Mouse (Mus musculus) bone marrow, adult 2 months (tissue): Measurements from ENCODE around the gene Tax1bp3. TPM values are rescaled to one million over a fixed set of nuclear protein-coding genes. Genes with fewer than 3 reads are reported as not detected.
A peak's percentile ranks its signal among the peaks of the same experiment; 100 is the strongest.

Source experiments
- H3K27ac ChIP-seq: fragments of 200-500 bp; 2 replicates; pipeline ENCODE4 v1.5.1; 2012; ENCODE audit warnings: low read depth, mild to moderate bottlenecking, control low read depth, inconsistent platforms, low read length; ENCODE audit not compliant: control insufficient read depth, poor library complexity, insufficient read depth
- H3K4me1 ChIP-seq: fragments of 200-500 bp; 2 replicates; pipeline ENCODE4 v1.6.1; 2011; ENCODE audit warnings: low read length; ENCODE audit not compliant: control insufficient read depth, insufficient read depth
- H3K4me3 ChIP-seq: fragments of 200-500 bp; replicated peaks from 2 replicates; pipeline ENCODE3; 2011; ENCODE audit warnings: mild to moderate bottlenecking, low read depth, low read length, control low read depth; ENCODE audit not compliant: control insufficient read depth
- CTCF ChIP-seq: fragments of 200-500 bp; IDR thresholded peaks from 2 replicates; pipeline ENCODE4 v1.5.1; 2011; ENCODE audit warnings: low read length, control low read depth; ENCODE audit not compliant: control insufficient read depth, insufficient read depth
- POLR2A ChIP-seq: fragments of 200-500 bp; IDR thresholded peaks from 2 replicates; pipeline ENCODE4 v1.6.1; 2011; ENCODE audit warnings: low read depth, mild to moderate bottlenecking, control low read depth, low read length, borderline replicate concordance; ENCODE audit not compliant: control insufficient read depth
- WGBS: fragments of 180-500 bp; shearing (Covaris S2); methylation state at CpG from one replicate; pipeline ENCODE4 v1.1.7; 2018; 5-methylcytosine and 5-hydroxymethylcytosine counted together
- polyA plus RNA-seq: library from polyadenylated mRNA; stranded (reverse); fragments of >200 nt; gene quantifications from 2 replicates; pipeline ENCODE4 v1.2.4, GENCODE M21; 2011; ENCODE audit warnings: low replicate concordance; ENCODE audit not compliant: missing spikeins, insufficient read depth, insufficient read length

The Tax1bp3 gene
- polyA plus RNA-seq, 1 experiment, result 9.9 TPM

- TF ChIP-seq POLR2A (no peak), CTCF (no peak)
- no peak overlapping the region for H3K27ac ChIP-seq
- H3K4me3 ChIP-seq, result no peak overlapping the region
- H3K4me1 ChIP-seq, result no peaks in the 10 kb centered on the region
- WGBS, result 69% methylated on average over 2 of the region's 2 CpGs
These were observed 24.1 kb downstream of the Tax1bp3 start for GRCm38 (mm10) chr11:73201021-73201420.

DNA sequence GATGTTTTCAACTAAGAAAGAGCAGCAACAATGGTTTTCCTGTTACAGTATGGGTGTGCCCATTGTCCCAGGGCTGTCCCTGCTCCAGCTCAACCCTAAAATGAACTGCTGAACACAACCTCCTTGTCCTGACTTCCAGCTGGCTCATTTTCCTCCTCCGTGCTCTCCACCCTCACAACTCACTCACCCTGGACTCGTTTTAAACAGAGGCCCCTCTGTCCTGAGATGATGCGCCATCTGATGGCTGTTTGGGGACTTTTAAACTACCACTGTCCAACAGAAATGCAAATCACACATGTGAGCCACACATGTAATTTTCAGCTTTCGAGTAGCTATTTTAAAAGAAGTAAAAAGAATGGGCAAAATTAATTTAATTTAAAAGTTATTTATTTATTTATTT is 24.7 kb downstream of the Tax1bp3 start:
- Histone ChIP-seq H3K4me3 (no peak overlapping the region), H3K27ac (no peak overlapping the region), H3K4me1 (no peaks in the 10 kb centered on the region)
- WGBS, result 52% methylated on average over 4 of the region's 4 CpGs
- TF ChIP-seq CTCF, result no peak; the same call in 1 of the 2 replicates
- TF ChIP-seq POLR2A, result no peak

DNA sequence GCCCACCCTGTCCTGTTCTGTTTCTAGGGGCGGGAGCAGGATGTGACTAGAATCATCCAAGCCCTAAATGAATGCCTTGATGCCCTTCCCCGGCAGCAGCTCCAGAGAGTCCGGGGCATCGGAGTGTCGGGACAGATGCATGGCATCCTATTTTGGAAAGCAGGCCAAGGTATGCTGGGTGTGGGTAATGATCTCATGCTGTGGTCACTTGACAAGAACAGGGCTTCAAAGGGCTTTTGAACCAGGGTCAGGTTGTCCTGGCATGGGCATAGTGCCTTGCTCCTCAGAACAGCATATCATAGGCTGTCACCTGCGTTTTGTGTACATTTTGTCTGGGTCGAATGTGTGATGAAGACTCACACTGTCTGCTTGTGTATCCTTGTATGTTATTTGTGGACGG is 27.0 kb downstream of the Tax1bp3 start:
- Histone ChIP-seq H3K27ac (no peak overlapping the region), H3K4me1 (no peaks in the 10 kb centered on the region), H3K4me3 (no peak overlapping the region)
- TF ChIP-seq CTCF (no peak), POLR2A (no peak)
- WGBS, result 86% methylated on average over 8 of the region's 8 CpGs

- Histone ChIP-seq H3K4me3 (no peak overlapping the region), H3K27ac (no peak overlapping the region), H3K4me1 (no peaks in the 10 kb centered on the region)
- TF ChIP-seq POLR2A (no peak), CTCF (no peak)
- WGBS, result 76% methylated on average over 7 of the region's 7 CpGs
These were observed 28.3 kb downstream of the Tax1bp3 start for GRCm38 (mm10) chr11:73205194-73205593.

GRCm38 (mm10) chr11:73207621-73208020 is 30.7 kb downstream of the Tax1bp3 start:
- no peak overlapping the region for H3K4me3 ChIP-seq
- TF ChIP-seq CTCF (no peak), POLR2A (no peak)
- 75% methylated on average over 2 of the region's 2 CpGs for WGBS
- no peak overlapping the region for H3K27ac ChIP-seq
- no peaks in the 10 kb centered on the region for H3K4me1 ChIP-seq

- H3K4me3 ChIP-seq, result no peak overlapping the region
- TF ChIP-seq POLR2A, result no peak
- no peak for TF ChIP-seq CTCF
- H3K27ac ChIP-seq, result no peak overlapping the region
- H3K4me1 ChIP-seq, result no peaks in the 10 kb centered on the region; the same call in 1 of the 2 replicates
- WGBS, result 81% methylated on average over 3 of the region's 3 CpGs
These were observed 37.1 kb downstream of the Tax1bp3 start for GRCm38 (mm10) chr11:73213956-73214355.

- WGBS, result 69% methylated on average over 2 of the region's 2 CpGs
- TF ChIP-seq CTCF, result peak; percentile 7; the same call in 1 of the 2 replicates
- no peak for TF ChIP-seq POLR2A
- H3K4me1 ChIP-seq, result no peaks in the 10 kb centered on the region; the same call in 1 of the 2 replicates
- H3K4me3 ChIP-seq, result no peak overlapping the region
- H3K27ac ChIP-seq, result no peak overlapping the region
These were observed 42.8 kb downstream of the Tax1bp3 start for GRCm38 (mm10) chr11:73219671-73220070.

GRCm38 (mm10) chr11:73220651-73221050 is 43.8 kb downstream of the Tax1bp3 start:
- Histone ChIP-seq H3K4me3 (no peak overlapping the region), H3K27ac (no peak overlapping the region), H3K4me1 (no peaks in the 10 kb centered on the region; the same call in 1 of the 2 replicates)
- WGBS, result 86% methylated on average over 1 of the region's 1 CpGs
- no peak for TF ChIP-seq CTCF
- no peak for TF ChIP-seq POLR2A

GRCm38 (mm10) chr11:73222846-73223245 is 46.0 kb downstream of the Tax1bp3 start:
- Histone ChIP-seq H3K4me1 (no peaks in the 10 kb centered on the region), H3K4me3 (no peak overlapping the region), H3K27ac (no peak overlapping the region)
- WGBS, result 52% methylated on average over 5 of the region's 5 CpGs
- TF ChIP-seq POLR2A, result no peak
- no peak for TF ChIP-seq CTCF
